Mouse (Mus musculus) C2C12 (cell line): ENCODE data around the gene Samd14. TPM values are rescaled to one million over a fixed set of nuclear protein-coding genes. Genes with fewer than 3 reads are reported as not detected.

ENCODE experiments used
- H3K27me3 ChIP-seq: one replicate; pipeline ENCODE4 v1.6.1; 2011; ENCODE audit not compliant: control insufficient read depth, insufficient read depth, insufficient read length
- H3K36me3 ChIP-seq: one replicate; pipeline ENCODE4 v1.6.1; 2011; ENCODE audit not compliant: control insufficient read depth, insufficient read depth
- H3K4me3 ChIP-seq: one replicate; pipeline ENCODE4 v1.5.1; 2011; ENCODE audit warnings: mild to moderate bottlenecking, control low read depth; ENCODE audit not compliant: poor library complexity, insufficient read depth, severe bottlenecking
- H3K79me2 ChIP-seq: one replicate; pipeline ENCODE4 v1.6.1; 2011; ENCODE audit not compliant: control insufficient read depth, insufficient read depth
- H3K79me3 ChIP-seq: one replicate; pipeline ENCODE4 v1.6.1; 2011; ENCODE audit warnings: low read depth, control low read depth
- H3ac ChIP-seq: one replicate; pipeline ENCODE3; 2011; ENCODE audit warnings: low read depth; ENCODE audit not compliant: control insufficient read depth, insufficient read length
- CEBPB ChIP-seq: IDR thresholded peaks from one replicate; pipeline ENCODE4 v1.6.1; 2011; ENCODE audit warnings: low read depth, mild to moderate bottlenecking, control low read depth, moderate library complexity
- CTCF ChIP-seq: IDR thresholded peaks from one replicate; pipeline ENCODE4 v1.5.1; 2011; ENCODE audit not compliant: control insufficient read depth, insufficient read depth, insufficient read length
- FOSL1 ChIP-seq: IDR thresholded peaks from one replicate; pipeline ENCODE4 v1.8.0; 2011; ENCODE audit warnings: mild to moderate bottlenecking, low read length; ENCODE audit not compliant: poor library complexity, insufficient read depth, severe bottlenecking
- MAX ChIP-seq: IDR thresholded peaks from one replicate; pipeline ENCODE4 v1.6.1; 2011; ENCODE audit warnings: mild to moderate bottlenecking, control low read depth
- MYOD1 ChIP-seq: IDR thresholded peaks from one replicate; pipeline ENCODE4 v1.6.1; 2011; ENCODE audit warnings: low read depth; ENCODE audit not compliant: control insufficient read depth, insufficient read length
- MYOG ChIP-seq: IDR thresholded peaks from one replicate; pipeline ENCODE4 v1.6.1; 2011; ENCODE audit not compliant: control insufficient read depth, insufficient read length; ENCODE audit errors: extremely low read depth
- USF1 ChIP-seq: IDR thresholded peaks from one replicate; pipeline ENCODE4 v1.6.1; 2011; ENCODE audit warnings: low read depth, mild to moderate bottlenecking, control low read depth, moderate library complexity
- polyA plus RNA-seq: library from polyadenylated mRNA; unstranded; fragments of >200 nt; fragmentation: generic; extraction: Trizol; gene quantifications from one replicate; pipeline ENCODE4 v1.2.1, GENCODE M21; 2012; ENCODE audit warnings: missing spikeins

The Samd14 gene
- polyA plus RNA-seq, 1 experiment: 14.0 TPM

DNA sequence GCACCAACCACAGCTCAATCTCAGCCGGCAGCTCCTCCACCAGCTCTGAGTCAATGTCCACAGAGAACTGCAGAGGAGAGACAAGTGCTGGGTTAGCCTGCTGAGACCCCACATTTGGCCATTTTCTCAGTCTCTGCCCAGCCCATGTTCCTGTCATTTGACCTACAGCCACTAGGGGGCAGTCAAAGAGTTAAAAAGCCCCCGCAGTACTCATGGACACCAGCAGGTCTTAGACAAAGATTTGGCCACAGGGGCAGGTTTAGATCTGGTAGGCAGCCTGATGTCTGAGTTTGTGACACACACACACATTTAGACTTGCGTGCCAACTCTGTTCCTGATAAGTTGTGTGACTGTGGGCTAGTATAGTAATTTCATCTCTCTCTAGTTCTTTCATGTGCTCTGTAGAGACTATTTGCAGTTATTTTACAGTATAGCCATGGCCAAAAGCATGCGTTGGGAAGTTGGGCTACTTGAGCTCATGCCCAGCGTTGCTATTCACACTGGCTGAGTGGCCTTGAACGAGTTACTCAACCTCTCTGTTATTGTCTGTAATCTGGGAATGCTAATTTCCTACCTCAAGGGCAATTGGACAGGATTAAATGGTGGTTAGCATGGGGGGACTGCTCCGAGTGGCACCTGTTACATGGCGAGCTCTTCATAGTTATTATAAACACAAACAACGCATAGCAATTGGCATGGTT, 37.5 kb downstream of the Samd14 start:
- Histone ChIP-seq H3ac (no peak overlapping the region), H3K79me2 (no peaks in the 10 kb centered on the region), H3K36me3 (peaks cover 56% of the 10 kb centered on the region), H3K27me3 (no peaks in the 10 kb centered on the region), H3K4me3 (no peak overlapping the region), H3K79me3 (no peaks in the 10 kb centered on the region)
- TF ChIP-seq CTCF (peak; percentile 25), MYOG (no peak)

- H3K36me3 ChIP-seq: peaks cover 71% of the 10 kb centered on the region
- no peaks in the 10 kb centered on the region for H3K79me3 ChIP-seq
- TF ChIP-seq MYOG: no peak
- TF ChIP-seq USF1: no peak
- TF ChIP-seq FOSL1: no peak
- TF ChIP-seq CTCF: no peak
- TF ChIP-seq MYOD1: no peak
- TF ChIP-seq CEBPB: no peak
- TF ChIP-seq MAX: no peak
- H3K4me3 ChIP-seq: no peak overlapping the region
- no peak overlapping the region for H3ac ChIP-seq
- no peaks in the 10 kb centered on the region for H3K27me3 ChIP-seq
- no peaks in the 10 kb centered on the region for H3K79me2 ChIP-seq
Measured at GRCm38 (mm10) chr11:95053062-95053461, 43.4 kb downstream of the Samd14 start.

DNA sequence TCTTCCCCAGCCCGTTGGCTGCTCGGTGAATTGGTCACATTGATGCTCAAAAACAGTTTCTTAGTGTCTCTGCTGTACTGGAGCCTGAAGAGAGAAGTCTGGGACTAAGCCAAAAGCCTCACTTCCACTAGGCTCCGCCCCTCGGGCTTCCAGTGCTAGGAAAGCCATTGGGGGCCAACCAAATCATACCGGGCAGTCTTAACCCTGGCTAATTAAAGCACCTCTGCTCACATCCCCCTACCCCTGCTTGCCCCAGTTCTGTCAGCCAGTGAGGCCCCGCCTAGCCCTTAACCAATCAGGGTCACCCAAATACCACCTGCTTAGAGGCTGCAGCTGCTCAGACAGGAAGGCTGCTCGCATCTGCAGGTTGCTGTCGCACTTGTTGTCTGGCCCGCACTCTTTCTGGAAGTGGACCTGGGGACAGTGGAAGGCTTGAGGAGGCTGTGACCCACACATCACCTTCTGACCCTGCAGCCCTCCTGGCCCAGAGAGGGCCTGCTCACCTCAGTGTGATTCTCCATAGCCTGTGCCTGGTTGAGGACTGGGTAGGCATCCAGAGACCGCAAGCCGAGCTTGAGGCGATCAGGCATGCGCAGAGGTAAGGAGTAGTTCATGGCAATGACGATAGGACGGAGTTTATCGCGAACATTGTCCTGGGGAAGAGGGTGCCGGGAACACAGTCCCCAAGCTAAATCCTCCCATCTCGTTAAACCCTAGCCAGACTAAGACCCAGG, 47.3 kb downstream of the Samd14 start:
- no peaks in the 10 kb centered on the region for H3K27me3 ChIP-seq
- no peak overlapping the region for H3K4me3 ChIP-seq
- H3ac ChIP-seq: no peak overlapping the region
- H3K36me3 ChIP-seq: peaks cover 56% of the 10 kb centered on the region
- no peak for TF ChIP-seq MYOD1
- no peak for TF ChIP-seq CEBPB
- TF ChIP-seq FOSL1: no peak
- no peak for TF ChIP-seq MAX
- TF ChIP-seq MYOG: no peak
- no peak for TF ChIP-seq CTCF
- TF ChIP-seq USF1: no peak
- no peaks in the 10 kb centered on the region for H3K79me3 ChIP-seq
- no peaks in the 10 kb centered on the region for H3K79me2 ChIP-seq

- no peak overlapping the region for H3K4me3 ChIP-seq
- no peaks in the 10 kb centered on the region for H3K27me3 ChIP-seq
- H3K36me3 ChIP-seq: peaks cover 44% of the 10 kb centered on the region
- TF ChIP-seq MYOG (no peak), USF1 (no peak), MAX (no peak), FOSL1 (no peak), MYOD1 (no peak), CTCF (no peak), CEBPB (no peak)
- H3ac ChIP-seq: no peak overlapping the region
- peaks cover 62% of the 10 kb centered on the region for H3K79me2 ChIP-seq
- H3K79me3 ChIP-seq: peaks cover 35% of the 10 kb centered on the region
Measured at GRCm38 (mm10) chr11:95069226-95069957, 59.7 kb downstream of the Samd14 start.

DNA sequence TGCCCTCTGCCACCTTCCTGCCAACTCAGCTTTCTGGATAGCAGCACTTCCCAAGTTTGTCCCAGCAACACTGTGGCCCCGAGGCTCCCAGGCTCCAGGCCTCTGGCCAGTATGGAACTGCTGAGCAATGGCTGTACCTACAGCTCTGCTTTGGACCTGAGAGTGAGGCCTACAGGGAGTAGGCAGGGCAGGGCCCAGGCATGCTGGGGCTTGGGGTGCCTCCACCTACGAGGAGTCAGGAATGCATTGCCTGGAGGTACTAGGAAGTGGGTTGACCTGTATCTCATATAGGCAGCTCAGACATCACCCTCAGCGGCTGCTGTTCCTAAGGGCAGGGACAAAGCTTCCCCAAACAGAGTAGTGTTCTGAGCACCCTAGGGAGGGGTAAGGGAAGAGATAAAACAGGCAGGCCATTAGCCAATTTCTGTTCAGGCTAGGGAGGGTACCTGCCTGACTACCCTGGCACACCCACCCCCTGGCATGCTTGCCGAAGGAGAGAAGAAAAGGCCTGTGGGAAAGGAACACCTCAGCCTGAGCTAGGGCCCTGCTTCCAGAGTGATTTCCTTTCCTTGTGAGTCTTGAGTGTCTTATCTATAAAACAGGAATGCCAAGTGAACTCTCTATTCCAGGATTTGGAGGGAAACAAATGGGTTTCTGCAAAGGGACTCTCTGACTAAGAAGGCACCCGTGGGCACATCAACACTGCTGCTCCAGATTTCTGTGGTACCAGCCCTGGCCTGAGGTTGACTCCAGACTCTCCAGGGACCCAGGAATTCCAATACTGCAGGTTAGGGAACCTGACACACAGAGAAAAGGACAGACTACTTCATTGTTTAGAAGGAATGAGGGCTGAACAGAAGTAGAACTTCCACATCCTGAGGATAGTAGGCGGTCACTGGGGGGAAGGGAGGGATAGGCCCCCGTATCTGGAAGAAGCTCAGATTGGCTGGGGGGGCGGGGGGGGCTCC, 60.7 kb downstream of the Samd14 start:
- H3ac ChIP-seq: no peak overlapping the region
- TF ChIP-seq MYOD1 (no peak), FOSL1 (no peak), USF1 (no peak), MAX (no peak)
- H3K79me3 ChIP-seq: peaks cover 44% of the 10 kb centered on the region
- H3K79me2 ChIP-seq: peaks cover 73% of the 10 kb centered on the region
- no peaks in the 10 kb centered on the region for H3K27me3 ChIP-seq
- H3K36me3 ChIP-seq: peaks cover 42% of the 10 kb centered on the region
- H3K4me3 ChIP-seq: no peak overlapping the region
